18 mouse cellular contexts compared by ENCODE assay signal in genomic region chr6:149354826-149355495, GRCm38 (mm10). TPM values are rescaled to one million over a fixed set of nuclear protein-coding genes. Genes with fewer than 3 reads are reported as not detected.
DNase-seq lines count a peak whose midpoint lies in the region; ATAC-seq lines count a peak whose summit lies in the region.
"Had no signal": no experiment of that assay in that cellular context is flagged by ENCODE, and none has a peak within 500 bp of the region (broad histone marks: within the 10 kb centered on the region; RNA-seq: fewer than 3 reads in every experiment).

No protein-coding gene starts in this region.

- no peak overlapping the region for H3K4me2 ChIP-seq in forebrain, embryonic 16.5 days (ENCODE audit: low read length)
- no peak overlapping the region for H3K4me2 ChIP-seq in forebrain, embryonic 12.5 days
- H3K4me2 ChIP-seq in embryonic facial prominence, embryonic 14.5 days (ENCODE audit: low read depth, low read length): no peak overlapping the region
- no peak overlapping the region for H3K4me2 ChIP-seq in neural tube, embryonic 15.5 days
- H3K4me2 ChIP-seq in midbrain, embryonic 16.5 days (ENCODE audit: low read length): no peak overlapping the region
- H3K4me2 ChIP-seq: heart, embryonic 15.5 days; lung, embryonic 14.5 days had no signal

- H3K27me3 ChIP-seq in forebrain, embryonic 16.5 days (replicated peaks; ENCODE audit: control insufficient read depth, insufficient read depth, low read length): no peaks in the 10 kb centered on the region
- H3K27me3 ChIP-seq in forebrain, embryonic 12.5 days: no peaks in the 10 kb centered on the region
- H3K27me3 ChIP-seq in embryonic facial prominence, embryonic 14.5 days (replicated peaks; ENCODE audit: control insufficient read depth, insufficient read depth, low read length): no peaks in the 10 kb centered on the region
- H3K27me3 ChIP-seq in neural tube, embryonic 15.5 days (replicated peaks): no peaks in the 10 kb centered on the region
- no peaks in the 10 kb centered on the region for H3K27me3 ChIP-seq in midbrain, embryonic 16.5 days (ENCODE audit: control insufficient read depth, insufficient read depth, low read depth, low read length)
- H3K27me3 ChIP-seq: heart, embryonic 15.5 days; megakaryocyte, embryonic 14.5 days had no signal

- H3K27ac ChIP-seq in forebrain, embryonic 16.5 days (ENCODE audit: low read length): no peak overlapping the region; the same call in 1 of the 2 replicates
- H3K27ac ChIP-seq in forebrain, embryonic 12.5 days: no peak overlapping the region
- no peak overlapping the region for H3K27ac ChIP-seq in embryonic facial prominence, embryonic 14.5 days (replicated peaks; ENCODE audit: low read depth, low read length)
- no peak overlapping the region for H3K27ac ChIP-seq in neural tube, embryonic 15.5 days (replicated peaks)
- no peak overlapping the region for H3K27ac ChIP-seq in midbrain, embryonic 16.5 days (ENCODE audit: low read length)
- H3K27ac ChIP-seq: heart, embryonic 15.5 days; hindbrain, embryonic 10.5 days; kidney, postnatal 0 days; layer of hippocampus, adult 2 months; left cerebral cortex, adult 2 months had no signal

- peak; percentile 82 for DNase-seq in embryonic facial prominence, embryonic 14.5 days (ENCODE audit: low spot score)
- DNase-seq in mesoderm, embryonic 11.5 days (ENCODE audit: low read depth, low spot score): peak; percentile 8
- no peak for DNase-seq in lung, postnatal 10 days
- DNase-seq: cerebellum, adult 2 months; heart, adult 11 months; lung, embryonic 14.5 days; thymus, adult 2 months had no signal

- no peak overlapping the region for H3K9ac ChIP-seq in forebrain, embryonic 16.5 days (replicated peaks; ENCODE audit: low read depth, low read length)
- H3K9ac ChIP-seq in forebrain, embryonic 12.5 days: no peak overlapping the region
- H3K9ac ChIP-seq in embryonic facial prominence, embryonic 14.5 days (ENCODE audit: low read depth, low read length): no peak overlapping the region
- no peak overlapping the region for H3K9ac ChIP-seq in neural tube, embryonic 15.5 days (replicated peaks)
- H3K9ac ChIP-seq in midbrain, embryonic 16.5 days (ENCODE audit: low read depth, low read length): no peak overlapping the region
- H3K9ac ChIP-seq: heart, embryonic 15.5 days; lung, embryonic 14.5 days had no signal

- ATAC-seq in forebrain, embryonic 16.5 days: peak; percentile 73
- ATAC-seq in forebrain, embryonic 12.5 days (ENCODE audit: low FRiP score): no peak
- peak; percentile 92 for ATAC-seq in CD4-positive, CD25-positive, alpha-beta regulatory T cell, adult 4 months
- peak; percentile 87 for ATAC-seq in embryonic facial prominence, embryonic 14.5 days (ENCODE audit: low read depth)
- no peak for ATAC-seq in neural tube, embryonic 15.5 days (ENCODE audit: low FRiP score)
- no peak for ATAC-seq in midbrain, embryonic 16.5 days

- H3K9me3 ChIP-seq in forebrain, embryonic 16.5 days (ENCODE audit: control insufficient read depth, low read length): no peaks in the 10 kb centered on the region
- H3K9me3 ChIP-seq in forebrain, embryonic 12.5 days: no peaks in the 10 kb centered on the region
- 0 out of 2 replicates have a peak, but pooled peaks cover 10% of the 10 kb centered on the region for H3K9me3 ChIP-seq in embryonic facial prominence, embryonic 14.5 days (ENCODE audit: control insufficient read depth, low read length)
- H3K9me3 ChIP-seq in neural tube, embryonic 15.5 days (replicated peaks): no peaks in the 10 kb centered on the region
- H3K9me3 ChIP-seq in midbrain, embryonic 16.5 days (replicated peaks; ENCODE audit: control insufficient read depth, low read length, poor library complexity, severe bottlenecking): peaks cover 3% of the 10 kb centered on the region; the same call in 1 of the 2 replicates
- H3K9me3 ChIP-seq: hindbrain, embryonic 10.5 days had no signal

- H3K36me3 ChIP-seq in forebrain, embryonic 16.5 days (ENCODE audit: control insufficient read depth, insufficient read depth): no peaks in the 10 kb centered on the region
- no peaks in the 10 kb centered on the region for H3K36me3 ChIP-seq in forebrain, embryonic 12.5 days (replicated peaks)
- H3K36me3 ChIP-seq in embryonic facial prominence, embryonic 14.5 days (ENCODE audit: control insufficient read depth, insufficient read depth, low read length): no peaks in the 10 kb centered on the region
- no peaks in the 10 kb centered on the region for H3K36me3 ChIP-seq in neural tube, embryonic 15.5 days
- no peaks in the 10 kb centered on the region for H3K36me3 ChIP-seq in midbrain, embryonic 16.5 days (ENCODE audit: control insufficient read depth, insufficient read depth, low read length)
- H3K36me3 ChIP-seq: heart, embryonic 15.5 days; hindbrain, embryonic 10.5 days had no signal

- H3K4me3 ChIP-seq in forebrain, embryonic 16.5 days (replicated peaks; ENCODE audit: low read length): no peak overlapping the region
- no peak overlapping the region for H3K4me3 ChIP-seq in forebrain, embryonic 12.5 days (replicated peaks)
- no peak overlapping the region for H3K4me3 ChIP-seq in embryonic facial prominence, embryonic 14.5 days (ENCODE audit: low read depth, low read length)
- H3K4me3 ChIP-seq in neural tube, embryonic 15.5 days (replicated peaks): no peak overlapping the region
- no peak overlapping the region for H3K4me3 ChIP-seq in midbrain, embryonic 16.5 days (ENCODE audit: low read depth, low read length)
- H3K4me3 ChIP-seq: heart, embryonic 15.5 days; hindbrain, embryonic 10.5 days; layer of hippocampus, adult 2 months; left cerebral cortex, adult 2 months; megakaryocyte, embryonic 14.5 days had no signal

- no peaks in the 10 kb centered on the region for H3K4me1 ChIP-seq in forebrain, embryonic 16.5 days (replicated peaks; ENCODE audit: control insufficient read depth, insufficient read depth, low read length)
- H3K4me1 ChIP-seq in forebrain, embryonic 12.5 days: no peaks in the 10 kb centered on the region
- H3K4me1 ChIP-seq in embryonic facial prominence, embryonic 14.5 days (ENCODE audit: control insufficient read depth, insufficient read depth, low read length): no peaks in the 10 kb centered on the region
- H3K4me1 ChIP-seq in neural tube, embryonic 15.5 days: no peaks in the 10 kb centered on the region
- H3K4me1 ChIP-seq in midbrain, embryonic 16.5 days (ENCODE audit: control insufficient read depth, insufficient read depth, low read length): no peaks in the 10 kb centered on the region
- H3K4me1 ChIP-seq: heart, embryonic 15.5 days; hindbrain, embryonic 10.5 days; megakaryocyte, embryonic 14.5 days had no signal

- 41% methylated on average over 4 of the region's 4 CpGs for WGBS in forebrain, embryonic 16.5 days
- 45% methylated on average over 4 of the region's 4 CpGs for WGBS in forebrain, embryonic 12.5 days
- WGBS in embryonic facial prominence, embryonic 14.5 days: 38% methylated on average over 4 of the region's 4 CpGs
- WGBS in neural tube, embryonic 15.5 days: 53% methylated on average over 4 of the region's 4 CpGs
- 45% methylated on average over 4 of the region's 4 CpGs for WGBS in midbrain, embryonic 16.5 days

RNA-seq across cellular contexts. Expression of gene Resf1, which starts 45.7 kb away (rescaled TPM):
- 34.8 and 41.3 TPM in 2 replicates for polyA plus RNA-seq in forebrain, embryonic 16.5 days (2015; fragmentation: Nextera tagmentation; extraction: Ambion mirVana)
- polyA plus RNA-seq in forebrain, embryonic 12.5 days (2016; fragmentation: Nextera tagmentation; extraction: Ambion mirVana): 44.8 and 47.6 TPM in 2 replicates
- polyA plus RNA-seq in CD4-positive, CD25-positive, alpha-beta regulatory T cell, adult 4 months (2017; shearing (Covaris generic)): 100 to 1,000 TPM; 268 to 366 TPM
- polyA plus RNA-seq in embryonic facial prominence, embryonic 14.5 days (2014; fragmentation: Nextera tagmentation; extraction: Ambion mirVana): 38.4 and 41.2 TPM in 2 replicates
- 25.5 and 34.4 TPM in 2 replicates for polyA plus RNA-seq in neural tube, embryonic 15.5 days (2015; fragmentation: Nextera tagmentation; extraction: Ambion mirVana)
- 26.7 and 29.9 TPM in 2 replicates for polyA plus RNA-seq in midbrain, embryonic 16.5 days (2015; fragmentation: Nextera tagmentation; extraction: Ambion mirVana)

RNA-seq across cellular contexts. Expression of gene Bicd1, which starts 53.7 kb away (rescaled TPM):
- 32.4 and 41.7 TPM in 2 replicates for polyA plus RNA-seq in forebrain, embryonic 16.5 days (2015; fragmentation: Nextera tagmentation; extraction: Ambion mirVana)
- polyA plus RNA-seq in forebrain, embryonic 12.5 days (2016; fragmentation: Nextera tagmentation; extraction: Ambion mirVana): 28.1 and 33.3 TPM in 2 replicates
- polyA plus RNA-seq in CD4-positive, CD25-positive, alpha-beta regulatory T cell, adult 4 months (2017; shearing (Covaris generic)): 10 to 100 TPM; 20.1 to 21.6 TPM
- 3.2 and 4.6 TPM in 2 replicates for polyA plus RNA-seq in embryonic facial prominence, embryonic 14.5 days (2014; fragmentation: Nextera tagmentation; extraction: Ambion mirVana)
- 42.3 and 50.5 TPM in 2 replicates for polyA plus RNA-seq in neural tube, embryonic 15.5 days (2015; fragmentation: Nextera tagmentation; extraction: Ambion mirVana)
- 48.3 and 48.7 TPM in 2 replicates for polyA plus RNA-seq in midbrain, embryonic 16.5 days (2015; fragmentation: Nextera tagmentation; extraction: Ambion mirVana)

Comparison
In these comparisons a context has a peak if more than half of its experiments do, and no peak if none do; other contexts are left out.
1. ATAC-seq: peak in forebrain, embryonic 16.5 days (single experiment), CD4-positive, CD25-positive, alpha-beta regulatory T cell, adult 4 months (single experiment) and embryonic facial prominence, embryonic 14.5 days (single experiment); none in forebrain, embryonic 12.5 days (single experiment), neural tube, embryonic 15.5 days (single experiment) and midbrain, embryonic 16.5 days (single experiment).